Mouse (Mus musculus) layer of hippocampus, adult 2 months (tissue): Measurements from ENCODE around the gene Mtf1. TPM values are rescaled to one million over a fixed set of nuclear protein-coding genes. Genes with fewer than 3 reads are reported as not detected.
A peak's percentile ranks its signal among the peaks of the same experiment; 100 is the strongest.

Source experiments
- DNase-seq, 2 experiments: peaks; one replicate each; pipeline ENCODE4 v3.0.0; 2022; ENCODE audit warnings: low spot score in 2 of 2
- H3K27ac ChIP-seq: fragments of 200-600 bp; 2 replicates; pipeline ENCODE4 v1.8.1; 2022
- H3K4me3 ChIP-seq: fragments of 200-600 bp; 2 replicates; pipeline ENCODE4 v1.8.1; 2022; ENCODE audit warnings: mild to moderate bottlenecking
- CTCF ChIP-seq: fragments of 200-600 bp; conservative IDR thresholded peaks from 2 replicates; pipeline ENCODE4 v1.8.1; 2022; ENCODE audit warnings: antibody characterized with exemption, mild to moderate bottlenecking, moderate library complexity
- total RNA-seq, 2 experiments: library from RNA; stranded (reverse); gene quantifications; 2 replicates each; pipeline ENCODE4 v1.2.3; 2021

Gene Mtf1
- total RNA-seq, 2 experiments from 2014 or later, result 24.6 to 24.8 TPM

- Histone ChIP-seq H3K27ac (0 out of 2 replicates have a peak overlapping the region, but pooled peaks have one; percentile 23), H3K4me3 (no peak overlapping the region)
- DNase-seq, result no peak
- no peak for TF ChIP-seq CTCF
Measured at GRCm38 (mm10) chr4:124809136-124809883, 7.4 kb downstream of the Mtf1 start.

GRCm38 (mm10) chr4:124810056-124810455, 8.2 kb downstream of the Mtf1 start:
- no peak for TF ChIP-seq CTCF
- DNase-seq, result no peak
- H3K4me3 ChIP-seq, result no peak overlapping the region
- 0 out of 2 replicates have a peak overlapping the region, but pooled peaks have one; percentile 23 for H3K27ac ChIP-seq

DNA sequence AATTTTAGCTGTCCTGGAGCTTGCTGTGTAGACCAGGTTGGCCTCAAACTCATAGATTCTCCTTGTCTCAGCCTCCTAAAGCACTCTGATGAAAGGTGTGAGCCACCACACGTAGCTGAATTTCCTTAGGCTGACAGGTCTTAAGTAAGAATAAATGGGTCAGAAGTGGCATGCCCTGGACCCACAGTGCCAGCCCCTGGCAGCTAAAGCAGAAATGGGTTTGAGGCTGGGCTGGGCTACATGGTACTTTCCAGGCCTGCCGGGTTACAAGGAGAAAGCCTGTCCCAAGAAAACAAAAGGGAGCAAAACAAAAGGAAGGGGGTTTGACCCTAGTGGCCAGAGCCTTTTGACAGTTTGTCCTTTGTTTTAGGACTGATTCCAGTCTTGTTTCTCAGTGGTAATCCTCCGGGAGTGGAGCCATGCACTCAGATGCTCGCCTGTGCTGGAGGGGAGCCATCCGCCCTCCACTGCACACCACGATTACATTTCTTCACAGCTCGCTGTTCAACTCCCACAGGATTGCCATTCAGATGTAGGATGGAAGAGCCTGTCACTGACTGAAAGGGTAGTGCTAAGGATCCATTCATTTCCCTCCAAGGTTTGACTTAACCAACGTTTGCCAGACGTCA, 9.6 kb downstream of the Mtf1 start:
- H3K4me3 ChIP-seq, result no peak overlapping the region; the same call in 1 of the 2 replicates
- DNase-seq, result peak; percentile 55 to 71
- TF ChIP-seq CTCF, result peak; percentile 18
- H3K27ac ChIP-seq, result peak overlapping the region; percentile 77

DNA sequence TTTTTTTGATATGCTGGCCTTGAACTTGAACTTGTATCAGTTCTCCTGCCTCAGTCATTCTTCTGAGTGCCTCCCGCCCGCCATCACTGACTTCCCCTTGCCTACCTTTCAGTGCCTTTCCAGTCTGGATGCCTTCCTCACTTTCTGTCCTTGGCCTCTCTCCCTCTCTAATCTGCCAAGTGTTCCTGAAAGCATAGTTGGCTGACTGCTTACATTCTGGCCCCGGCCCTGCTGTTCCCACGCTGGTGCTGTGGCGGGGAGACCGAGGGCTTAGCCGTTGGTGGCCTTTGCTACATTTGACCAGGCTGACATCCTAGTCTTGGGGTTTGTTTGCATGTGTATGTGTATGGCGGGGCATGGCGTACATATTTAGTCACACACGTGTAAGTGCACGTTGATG, 14.0 kb downstream of the Mtf1 start:
- no peak for DNase-seq
- Histone ChIP-seq H3K4me3 (no peak overlapping the region), H3K27ac (no peak overlapping the region)
- no peak for TF ChIP-seq CTCF

- peak in 1 of 2 experiments; percentile 13 for DNase-seq
- peak overlapping the region; percentile 29; the same call in 1 of the 2 replicates for H3K27ac ChIP-seq
- no peak overlapping the region for H3K4me3 ChIP-seq
- no peak for TF ChIP-seq CTCF
Measured at GRCm38 (mm10) chr4:124817803-124818202, 15.9 kb downstream of the Mtf1 start.

DNA sequence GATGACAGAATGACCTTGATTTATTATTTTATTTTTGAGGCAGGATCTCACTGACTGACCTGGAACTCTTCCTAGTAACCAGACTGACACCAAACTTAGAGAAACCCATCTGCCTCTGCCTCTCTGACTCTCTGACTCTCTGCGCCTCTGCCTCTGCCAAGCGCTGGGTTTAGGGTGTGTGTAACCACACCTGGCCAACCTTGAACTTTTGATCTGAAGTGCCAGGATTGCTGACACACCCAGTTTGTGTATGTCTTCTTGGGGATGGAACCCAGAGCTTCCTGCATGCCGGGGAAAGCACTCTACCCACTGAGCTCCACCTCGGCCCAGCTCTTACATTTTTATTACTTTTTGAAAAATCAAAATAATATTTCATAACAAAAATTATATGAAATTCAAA, 16.9 kb downstream of the Mtf1 start:
- H3K4me3 ChIP-seq, result no peak overlapping the region
- H3K27ac ChIP-seq, result no peak overlapping the region
- TF ChIP-seq CTCF, result no peak
- DNase-seq, result no peak

GRCm38 (mm10) chr4:124824967-124825366, 23.1 kb downstream of the Mtf1 start:
- no peak for DNase-seq
- TF ChIP-seq CTCF, result no peak
- H3K27ac ChIP-seq, result no peak overlapping the region
- H3K4me3 ChIP-seq, result no peak overlapping the region

GRCm38 (mm10) chr4:124825371-124825965, 23.6 kb downstream of the Mtf1 start:
- Histone ChIP-seq H3K4me3 (no peak overlapping the region), H3K27ac (no peak overlapping the region)
- no peak for TF ChIP-seq CTCF
- no peak for DNase-seq

- TF ChIP-seq CTCF, result no peak
- H3K27ac ChIP-seq, result no peak overlapping the region
- H3K4me3 ChIP-seq, result no peak overlapping the region
- no peak for DNase-seq
Measured at GRCm38 (mm10) chr4:124829671-124830070, 27.8 kb downstream of the Mtf1 start.

DNA sequence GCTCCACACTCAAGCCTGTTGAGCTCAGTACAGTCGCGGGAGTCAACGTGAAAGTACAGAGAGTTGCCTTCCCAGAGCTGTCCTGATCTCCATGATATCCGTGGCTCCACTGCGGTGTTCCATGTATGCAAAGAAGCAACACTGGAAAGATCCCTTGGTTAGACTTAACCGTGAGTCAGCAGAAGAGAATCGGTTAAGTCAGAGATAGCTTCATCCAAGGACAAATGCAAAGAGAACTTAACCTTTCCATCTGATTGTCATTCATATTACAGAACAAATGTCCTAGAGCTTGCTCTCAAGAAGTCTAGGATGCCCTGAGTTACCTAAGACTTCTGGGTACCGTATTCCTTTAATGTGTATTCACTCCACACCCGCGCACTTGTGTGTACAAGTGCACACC, 30.9 kb downstream of the Mtf1 start:
- TF ChIP-seq CTCF, result no peak
- no peak for DNase-seq
- Histone ChIP-seq H3K27ac (no peak overlapping the region), H3K4me3 (no peak overlapping the region)

DNA sequence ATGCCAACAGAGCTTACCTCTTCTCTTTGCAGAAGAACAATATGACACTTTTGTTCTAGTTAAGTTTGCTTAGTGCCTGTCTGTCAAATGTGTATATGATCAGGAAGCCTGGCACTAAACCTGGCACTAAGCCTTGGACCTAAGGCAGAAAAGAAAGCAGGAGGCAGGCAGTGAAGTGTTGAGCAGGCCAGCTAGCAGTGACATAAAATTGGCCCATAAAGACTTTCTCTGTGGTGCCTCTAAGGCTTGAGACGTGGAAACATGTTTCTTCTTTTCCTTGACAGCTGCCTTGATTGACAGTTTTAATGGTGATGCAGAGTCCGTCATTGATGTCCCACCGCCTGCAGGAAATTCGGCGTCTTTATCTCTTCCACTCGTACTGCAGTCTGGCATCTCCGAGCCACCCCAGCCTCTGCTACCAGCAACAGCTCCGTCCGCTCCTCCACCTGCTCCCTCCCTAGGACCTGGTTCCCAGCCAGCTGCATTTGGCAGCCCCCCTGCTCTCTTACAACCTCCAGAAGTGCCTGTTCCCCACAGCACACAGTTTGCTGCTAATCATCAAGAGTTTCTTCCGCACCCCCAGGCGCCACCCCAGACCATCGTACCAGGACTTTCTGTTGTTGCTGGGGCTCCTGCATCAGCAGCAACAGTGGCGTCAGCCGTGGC, 36.3 kb downstream of the Mtf1 start:
- TF ChIP-seq CTCF, result no peak
- H3K27ac ChIP-seq, result no peak overlapping the region
- DNase-seq, result no peak
- H3K4me3 ChIP-seq, result no peak overlapping the region

DNA sequence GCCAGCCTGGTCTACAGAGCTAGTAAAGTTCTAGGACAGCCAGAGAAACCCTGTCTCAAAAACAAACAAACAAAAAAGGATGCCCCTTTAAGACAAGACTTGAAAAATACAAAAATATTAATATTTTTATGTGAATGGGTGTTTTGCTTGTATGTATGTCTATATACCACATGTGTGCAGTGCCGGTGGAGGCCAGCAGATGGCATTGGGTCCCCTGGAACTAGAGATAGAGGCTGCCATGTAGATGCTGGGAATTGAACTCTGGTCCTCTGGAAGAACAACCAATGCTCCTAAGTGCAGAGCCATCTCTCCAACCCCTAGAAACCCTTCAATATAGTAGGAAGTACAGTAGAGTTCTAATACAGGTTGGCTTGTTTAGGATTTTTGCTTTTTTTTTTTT, 39.1 kb downstream of the Mtf1 start:
- Histone ChIP-seq H3K27ac (no peak overlapping the region), H3K4me3 (no peak overlapping the region)
- peak; percentile 55 for TF ChIP-seq CTCF
- DNase-seq, result no peak

DNA sequence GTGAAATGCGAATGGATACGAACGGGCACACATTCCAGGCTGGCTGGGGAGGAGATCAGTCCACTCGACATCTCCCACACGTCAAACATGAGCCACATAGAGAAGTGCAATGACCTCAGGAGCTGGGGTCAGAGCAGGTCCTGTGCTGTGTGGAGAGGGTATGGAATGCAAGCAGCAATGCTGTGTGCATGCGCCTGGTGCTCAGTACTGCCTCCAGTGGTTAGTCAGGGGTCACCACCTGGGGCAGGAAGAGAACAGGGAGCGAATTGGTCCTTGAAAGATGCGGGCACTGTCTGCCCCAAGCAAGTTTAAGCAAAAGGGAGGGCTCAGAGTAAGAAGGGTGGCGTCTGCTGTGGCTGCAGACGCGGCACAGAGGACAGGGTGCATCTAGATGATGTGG, 41.6 kb downstream of the Mtf1 start:
- Histone ChIP-seq H3K4me3 (no peak overlapping the region), H3K27ac (peak overlapping the region; percentile 48; the same call in 1 of the 2 replicates)
- DNase-seq, result no peak
- TF ChIP-seq CTCF, result peak; percentile 83
